Mouse (Mus musculus): ENCODE data around the gene Gpc6. TPM values are rescaled to one million over a fixed set of nuclear protein-coding genes. Genes with fewer than 3 reads are reported as not detected.
A peak's percentile ranks its signal among the peaks of the same experiment; 100 is the strongest.

The Gpc6 gene
- total RNA-seq, 2 experiments from 2014 or later: 11.7 to 12.7 TPM

DNA sequence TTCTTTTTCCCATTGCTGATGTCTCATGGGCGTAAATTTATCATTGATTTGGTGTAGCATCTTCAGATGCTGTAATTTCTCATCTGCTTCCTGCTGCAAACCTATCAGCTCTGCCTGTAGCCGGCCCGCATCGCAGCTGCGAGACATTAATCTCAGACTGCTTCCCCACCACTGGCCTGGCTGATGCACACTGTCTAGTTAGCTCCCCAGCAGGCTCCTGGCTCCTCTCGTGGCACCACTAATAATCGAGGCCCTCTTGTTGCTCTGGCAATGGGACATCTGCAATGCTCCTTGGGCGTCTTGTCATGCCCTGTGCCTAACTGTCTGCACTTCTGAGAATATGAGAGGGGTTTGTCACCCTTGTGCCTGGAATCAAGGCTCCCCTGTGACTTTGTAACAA is 906.2 kb downstream of the Gpc6 start:
- DNase-seq (ENCODE audit: extremely low spot score in 1 of 2, low spot score in 1 of 2): no peak

DNA sequence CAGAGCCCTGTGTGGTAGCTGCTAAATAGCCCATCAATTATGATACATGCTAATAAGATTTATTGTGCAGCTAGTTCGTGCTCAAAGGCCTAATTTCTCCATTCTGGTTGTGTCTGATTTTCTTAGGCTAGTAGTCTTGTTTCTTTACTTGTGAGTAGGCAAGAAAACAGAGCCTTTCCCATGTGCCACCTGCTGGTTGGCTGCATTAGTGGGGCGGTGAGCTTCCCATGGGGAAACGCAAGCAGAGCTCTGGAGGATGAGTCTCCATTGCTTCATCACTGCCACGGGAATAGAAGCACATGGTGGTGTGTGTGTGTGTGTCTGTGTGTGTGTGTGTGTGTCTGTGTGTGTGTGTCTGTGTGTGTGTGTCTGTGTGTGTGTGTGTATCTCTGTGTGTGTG is 906.6 kb downstream of the Gpc6 start:
- peak in 1 of 2 experiments; percentile 48 for DNase-seq (ENCODE audit: extremely low spot score in 1 of 2, low spot score in 1 of 2)

DNA sequence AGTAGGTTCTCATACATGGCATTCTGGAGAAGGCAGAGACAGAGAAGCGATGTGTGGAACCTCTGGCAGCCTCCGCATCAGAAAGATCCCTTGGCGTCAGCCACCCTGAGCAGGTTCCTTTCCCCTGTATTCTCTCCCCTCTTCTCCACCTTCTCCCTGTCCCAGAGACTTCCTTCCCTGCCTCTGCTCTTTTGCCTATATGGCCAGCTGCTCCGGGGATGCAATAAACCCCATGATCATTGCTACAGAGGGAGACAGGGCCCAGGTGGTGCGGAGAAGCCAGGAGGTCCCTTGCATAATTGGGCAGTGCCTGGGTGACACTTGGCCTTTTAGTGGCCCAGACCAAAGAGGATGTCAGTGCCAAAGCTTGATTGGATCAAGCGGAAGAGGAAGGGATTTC is 910.4 kb downstream of the Gpc6 start:
- no peak for DNase-seq (ENCODE audit: extremely low spot score in 1 of 2, low spot score in 1 of 2)

DNA sequence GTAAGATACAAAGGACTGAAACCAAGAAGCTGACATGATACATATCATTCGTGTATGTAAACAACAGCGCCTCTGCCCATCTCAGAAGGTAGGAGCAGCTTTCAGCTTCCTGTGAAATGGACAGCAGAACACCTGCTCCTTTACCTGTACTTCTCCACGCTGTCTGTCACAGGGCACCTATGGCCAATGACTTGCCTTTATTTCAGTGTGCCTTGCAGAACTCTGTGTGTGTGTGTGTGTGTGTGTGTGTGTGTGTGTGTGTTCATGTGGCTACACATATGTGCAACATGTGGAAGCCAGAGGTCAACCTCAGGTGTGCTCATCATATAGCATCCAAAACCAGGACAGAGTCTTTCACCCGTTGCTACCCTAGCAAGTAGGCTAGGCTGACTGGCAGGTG is 911.9 kb downstream of the Gpc6 start:
- DNase-seq (ENCODE audit: extremely low spot score in 1 of 2, low spot score in 1 of 2): no peak

DNA sequence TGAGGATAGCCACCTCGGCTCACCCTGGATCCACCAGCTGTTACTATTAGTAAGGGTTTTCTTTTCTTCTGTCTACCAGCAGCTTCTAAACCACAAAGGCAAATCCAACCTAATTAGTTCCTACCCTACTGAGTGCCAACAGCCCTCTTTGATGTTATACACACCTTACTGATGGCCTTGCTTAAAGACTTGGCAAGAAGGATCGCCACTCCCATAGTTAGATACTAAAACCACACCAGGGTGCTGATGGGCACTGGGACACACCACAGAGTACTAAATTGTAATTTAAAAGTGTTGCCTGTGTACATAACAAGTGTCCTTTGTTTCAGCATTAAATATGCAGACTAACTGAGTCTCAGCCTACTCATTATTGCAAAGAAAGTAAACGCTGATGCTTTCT is 912.6 kb downstream of the Gpc6 start:
- DNase-seq (ENCODE audit: extremely low spot score in 1 of 2, low spot score in 1 of 2): no peak

DNA sequence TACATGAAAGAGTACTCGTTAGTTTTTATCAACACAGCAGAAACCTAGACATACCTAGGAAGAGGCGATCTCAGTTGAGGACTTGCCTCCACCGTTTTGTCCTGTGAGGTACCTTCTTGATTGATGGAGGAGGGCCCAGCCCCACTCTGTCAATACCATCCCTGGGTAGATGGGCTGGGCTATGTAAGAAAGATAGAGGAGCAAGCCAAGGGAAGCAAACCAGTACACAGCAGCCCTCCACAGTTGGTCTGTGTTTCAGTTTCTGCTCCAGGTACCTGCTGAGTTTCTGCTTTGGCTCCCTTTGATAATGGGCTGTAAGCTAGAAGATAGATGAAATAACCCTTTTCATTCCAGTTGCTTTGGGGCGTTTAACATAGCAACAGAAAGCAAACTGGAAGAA is 916.1 kb downstream of the Gpc6 start:
- DNase-seq (ENCODE audit: extremely low spot score in 1 of 2, low spot score in 1 of 2): no peak

DNA sequence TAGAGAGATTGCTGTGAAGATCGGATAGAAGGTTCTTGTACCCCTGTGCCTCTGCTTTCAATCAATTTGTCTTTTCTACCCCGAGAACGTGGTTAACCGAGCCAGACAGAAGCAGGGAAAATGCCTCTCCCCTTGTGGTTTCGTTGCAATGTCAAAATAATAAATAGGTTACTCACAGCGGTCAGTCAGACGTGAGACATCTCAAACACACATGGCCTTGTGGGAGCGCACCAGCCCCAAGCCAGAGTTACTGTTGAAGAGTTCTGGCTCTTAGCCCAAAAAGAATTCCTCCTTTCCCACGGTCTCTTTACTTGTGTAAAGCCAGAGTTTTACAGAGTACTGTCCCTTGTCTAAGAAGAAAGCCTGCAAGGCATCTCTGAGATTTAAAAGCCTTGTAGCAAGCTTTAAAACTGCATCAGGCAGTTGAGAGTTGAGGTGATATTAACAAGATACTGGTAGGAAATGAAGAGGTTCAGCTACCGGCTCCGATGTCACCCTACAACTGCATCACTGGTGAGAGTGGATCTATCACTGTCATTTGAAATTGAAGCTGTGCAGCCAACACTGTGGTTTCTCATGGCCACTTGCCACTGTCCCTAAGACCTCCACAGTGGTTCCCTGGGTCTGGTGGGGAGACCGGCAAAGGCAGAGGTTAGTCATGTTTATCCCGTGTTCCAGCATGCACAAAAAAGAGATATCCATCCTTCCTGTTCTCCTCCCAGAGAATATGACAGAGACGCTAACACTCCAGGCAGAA is 916.9 kb downstream of the Gpc6 start:
- no peak for DNase-seq (ENCODE audit: extremely low spot score in 1 of 2, low spot score in 1 of 2)

DNA sequence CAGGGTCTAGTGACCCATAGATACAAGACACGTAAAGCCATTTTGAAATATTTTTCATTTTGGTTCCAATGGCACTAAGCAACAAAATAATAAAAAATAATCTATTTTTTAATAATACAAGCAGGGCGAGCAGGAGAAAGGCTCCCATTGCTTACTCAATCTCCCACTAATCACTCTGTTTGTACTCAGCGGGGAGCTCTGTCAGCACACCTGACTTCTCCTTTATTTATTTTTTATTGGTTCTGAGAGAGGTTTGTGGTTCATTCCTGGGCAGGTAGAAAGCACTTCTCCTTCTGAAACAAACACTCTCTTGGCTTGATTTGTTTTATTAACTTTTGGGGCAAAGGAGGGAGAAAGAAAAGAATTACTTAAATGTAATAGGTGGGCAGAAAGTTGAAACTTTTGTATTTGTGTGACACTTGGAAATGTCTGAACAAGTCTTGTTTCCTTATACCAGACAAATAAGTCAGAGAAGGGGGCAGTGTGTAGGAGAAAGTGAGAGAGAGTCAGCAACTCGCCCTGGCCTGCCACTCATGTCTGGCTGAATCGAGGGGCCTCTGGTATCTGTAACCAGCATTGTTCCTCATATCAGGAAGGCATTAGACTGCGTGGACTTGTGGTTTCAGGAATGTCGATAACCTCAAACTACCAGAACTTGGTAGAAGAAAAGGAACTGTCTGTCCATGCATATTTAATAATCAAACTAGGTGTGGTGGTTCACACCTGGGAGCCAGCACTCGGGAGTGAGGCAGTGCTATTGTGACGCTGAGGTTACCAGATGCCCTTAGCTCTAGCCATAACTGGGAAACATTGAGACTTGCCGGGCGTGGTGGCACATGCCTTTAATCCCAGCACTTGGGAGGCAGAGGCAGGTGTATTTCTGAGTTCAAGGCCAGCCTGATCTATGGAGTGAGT is 924.7 kb downstream of the Gpc6 start:
- DNase-seq (ENCODE audit: extremely low spot score in 1 of 2, low spot score in 1 of 2): no peak

DNA sequence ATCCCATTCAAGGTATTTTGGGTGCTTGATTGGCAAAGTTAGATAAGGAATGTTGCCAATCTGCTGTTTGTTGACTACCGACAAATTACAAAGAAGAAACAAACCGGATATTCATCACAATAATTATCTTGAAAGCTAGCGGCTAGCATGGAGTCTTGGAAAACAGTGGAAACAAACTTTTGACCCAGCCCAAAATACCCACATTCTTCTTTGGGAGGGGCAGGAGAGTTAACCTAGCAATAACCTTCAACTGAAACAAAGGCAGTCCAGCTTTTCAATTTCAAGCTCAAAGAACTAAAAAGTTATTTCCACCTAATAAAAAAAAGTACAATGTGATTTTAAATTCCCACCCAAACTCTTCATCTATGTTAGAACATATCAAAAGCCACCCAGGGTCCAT is 927.2 kb downstream of the Gpc6 start:
- no peak for DNase-seq (ENCODE audit: extremely low spot score in 1 of 2, low spot score in 1 of 2)

DNA sequence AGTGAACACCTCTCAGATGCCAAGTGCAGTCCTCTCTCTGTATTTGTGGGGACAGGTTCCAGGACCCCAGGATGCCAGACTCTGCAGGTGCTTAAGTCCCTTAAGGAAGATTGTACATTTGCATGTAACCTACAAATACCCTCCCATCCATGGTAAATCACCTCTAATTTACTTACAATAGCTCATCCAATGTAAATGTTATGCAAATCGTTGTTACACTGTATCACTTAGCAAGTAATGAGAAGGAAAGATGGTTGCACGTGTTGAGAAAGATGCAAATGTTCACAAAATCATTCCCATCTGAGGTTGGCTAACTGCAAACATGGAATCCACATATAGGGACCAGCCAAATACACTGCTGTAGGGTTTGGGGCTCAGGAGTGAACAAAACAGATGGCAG is 927.7 kb downstream of the Gpc6 start:
- no peak for DNase-seq (ENCODE audit: extremely low spot score in 1 of 2, low spot score in 1 of 2)

DNA sequence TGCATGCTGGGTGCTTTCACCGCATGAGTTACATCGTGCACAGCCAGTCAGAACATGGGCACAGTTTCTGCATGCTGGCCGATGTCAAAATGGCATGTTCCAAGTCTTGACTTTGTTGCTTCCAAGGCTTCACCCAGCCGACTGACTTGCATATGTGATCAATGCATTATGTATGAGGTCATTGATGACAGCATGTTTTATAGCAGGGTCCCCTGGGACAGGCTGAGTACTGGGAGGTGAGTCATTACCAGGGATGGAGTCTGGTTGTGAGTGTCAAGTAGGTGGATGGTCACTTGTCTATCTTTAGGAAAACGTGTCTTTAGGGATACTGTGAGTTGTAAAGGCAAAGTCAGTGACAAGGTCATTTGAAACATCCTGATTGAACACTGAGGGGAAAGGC is 929.4 kb downstream of the Gpc6 start:
- no peak for DNase-seq (ENCODE audit: extremely low spot score in 1 of 2, low spot score in 1 of 2)

DNA sequence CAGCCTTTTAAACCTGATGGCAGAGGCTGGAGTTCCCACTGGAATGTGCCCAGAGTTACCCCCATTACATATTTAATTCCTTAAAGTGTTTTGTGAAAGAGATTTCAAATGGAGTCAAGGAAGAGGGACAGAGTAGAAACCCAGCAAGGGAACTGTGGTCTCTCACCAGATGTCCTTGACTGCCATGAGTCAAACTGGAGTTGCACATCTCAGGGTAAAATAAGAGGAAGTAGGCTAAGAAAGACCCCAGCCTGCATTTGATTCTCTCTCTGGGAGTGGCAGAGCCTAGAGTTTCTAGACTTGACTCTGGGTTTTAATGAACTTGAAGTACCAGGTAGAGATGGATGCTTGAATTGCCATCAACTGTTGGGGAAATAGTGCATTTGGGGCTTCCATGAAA is 946.2 kb downstream of the Gpc6 start:
- no peak for DNase-seq (ENCODE audit: extremely low spot score in 1 of 2, low spot score in 1 of 2)

DNA sequence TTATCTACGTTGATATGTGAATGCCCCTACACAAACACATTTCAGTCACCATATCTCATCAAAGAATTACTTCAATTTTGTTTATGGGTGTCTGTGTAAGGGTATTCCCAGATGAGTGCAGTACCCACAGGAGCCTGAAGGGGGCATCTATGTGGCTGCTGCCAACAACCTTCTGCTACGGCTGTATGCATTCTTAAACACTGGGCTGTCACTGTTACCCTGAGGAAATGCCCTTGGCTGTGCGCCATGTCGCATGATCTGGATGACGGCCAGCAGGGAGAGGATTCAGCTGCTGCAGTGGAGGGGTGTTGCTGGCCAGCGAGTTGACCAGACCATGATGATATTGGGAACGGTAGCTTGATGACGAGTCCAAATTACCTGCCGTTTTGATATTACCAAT is 954.2 kb downstream of the Gpc6 start:
- no peak for DNase-seq (ENCODE audit: extremely low spot score in 1 of 2, low spot score in 1 of 2)

DNA sequence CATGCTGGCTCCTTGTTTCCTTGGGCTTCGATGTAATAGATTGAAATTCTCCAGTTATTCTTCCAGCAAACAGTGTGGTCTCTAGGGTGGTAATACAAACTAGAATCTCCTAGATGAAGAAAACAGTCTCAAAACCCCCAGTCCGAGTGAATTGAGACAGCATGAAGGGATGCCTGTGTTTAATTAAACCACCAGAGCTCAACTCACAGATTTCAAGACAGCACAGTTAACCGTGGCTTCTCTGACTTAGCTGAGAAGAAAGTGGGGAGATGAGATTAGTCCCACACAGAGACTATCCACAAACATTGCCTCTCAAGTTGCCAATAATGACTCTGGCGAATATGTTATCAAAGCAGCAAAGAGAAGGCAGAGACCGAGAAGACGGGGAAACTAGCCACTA is 956.0 kb downstream of the Gpc6 start:
- no peak for DNase-seq (ENCODE audit: extremely low spot score in 1 of 2, low spot score in 1 of 2)

DNA sequence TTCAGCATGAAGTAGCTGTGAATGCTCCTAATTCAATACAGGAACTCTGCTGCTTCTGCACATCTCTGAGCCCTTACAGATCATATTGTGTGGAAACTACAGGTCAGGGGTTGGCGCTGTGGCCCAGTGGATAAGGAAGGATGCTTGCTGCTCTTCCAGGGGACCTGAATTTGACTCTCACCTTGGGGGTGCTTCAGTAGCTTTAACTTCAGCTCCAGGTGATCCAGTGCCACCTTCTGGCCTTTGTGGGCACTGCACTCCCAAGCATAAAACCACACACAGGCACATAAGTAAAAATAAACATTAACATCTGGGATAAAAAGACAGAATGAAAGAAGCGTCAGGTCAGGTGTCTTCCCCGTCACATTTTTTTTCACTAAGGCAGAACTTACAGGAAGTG is 957.1 kb downstream of the Gpc6 start:
- peak; percentile 35 to 68 for DNase-seq (ENCODE audit: extremely low spot score in 1 of 2, low spot score in 1 of 2)

DNA sequence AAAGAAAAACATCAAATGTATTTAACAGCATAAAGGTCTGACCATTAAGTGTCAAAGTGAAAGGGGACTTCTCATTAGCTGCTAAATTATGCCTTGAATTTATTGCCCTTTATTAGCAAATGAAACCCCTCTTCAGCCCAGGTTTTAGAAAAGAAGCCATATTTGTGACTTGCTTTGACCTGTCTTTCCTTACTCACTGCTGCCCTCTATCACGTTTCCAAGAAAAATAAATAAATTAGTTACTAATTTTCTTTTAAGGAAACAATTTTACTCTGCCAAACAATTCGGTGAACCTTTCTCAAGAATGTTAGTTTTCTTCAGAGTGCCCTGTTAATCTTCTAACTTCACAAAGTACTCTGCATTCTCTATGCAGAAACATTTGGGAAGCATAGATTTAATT is 964.5 kb downstream of the Gpc6 start:
- no peak for DNase-seq (ENCODE audit: extremely low spot score in 1 of 2, low spot score in 1 of 2)

DNA sequence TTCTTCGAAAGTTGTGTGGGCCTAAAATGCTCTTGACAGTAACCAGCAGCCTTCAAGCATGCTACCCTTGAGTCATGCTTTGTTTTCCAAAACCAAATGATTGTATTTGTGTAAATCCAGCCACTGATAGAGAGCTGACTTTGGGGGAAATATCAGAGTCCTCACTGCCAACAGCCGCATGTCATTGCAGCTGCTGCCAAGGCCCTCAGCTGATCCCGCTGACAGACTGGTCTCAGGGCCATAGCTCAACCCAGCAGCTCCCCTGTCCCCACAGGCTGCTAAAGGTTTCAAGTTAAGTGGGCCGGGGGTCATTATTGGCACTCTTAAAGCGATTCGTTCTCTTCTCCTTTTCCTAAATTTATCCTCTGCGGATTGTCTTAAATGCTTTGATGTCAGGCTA is 966.3 kb downstream of the Gpc6 start:
- no peak for DNase-seq (ENCODE audit: extremely low spot score in 1 of 2, low spot score in 1 of 2)

DNA sequence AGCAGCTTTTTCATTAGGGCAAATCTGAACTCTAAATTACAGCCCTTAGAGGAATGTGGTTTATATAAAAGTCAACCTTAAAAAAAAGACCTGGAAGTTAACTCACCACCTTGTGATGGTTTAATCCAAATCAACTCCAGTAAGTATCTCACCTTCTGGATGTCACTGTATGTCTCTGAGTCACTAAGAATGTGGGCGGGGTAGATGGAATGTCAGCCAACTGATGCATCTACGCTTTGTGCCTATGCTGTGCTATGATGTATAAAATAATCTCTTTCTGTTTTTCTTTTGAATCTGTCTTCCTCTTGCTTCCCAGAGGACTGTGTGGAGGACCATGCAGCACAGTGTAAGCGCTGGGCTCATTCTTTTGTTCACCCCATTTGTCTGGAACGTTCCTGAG is 966.9 kb downstream of the Gpc6 start:
- no peak for DNase-seq (ENCODE audit: extremely low spot score in 1 of 2, low spot score in 1 of 2)

DNA sequence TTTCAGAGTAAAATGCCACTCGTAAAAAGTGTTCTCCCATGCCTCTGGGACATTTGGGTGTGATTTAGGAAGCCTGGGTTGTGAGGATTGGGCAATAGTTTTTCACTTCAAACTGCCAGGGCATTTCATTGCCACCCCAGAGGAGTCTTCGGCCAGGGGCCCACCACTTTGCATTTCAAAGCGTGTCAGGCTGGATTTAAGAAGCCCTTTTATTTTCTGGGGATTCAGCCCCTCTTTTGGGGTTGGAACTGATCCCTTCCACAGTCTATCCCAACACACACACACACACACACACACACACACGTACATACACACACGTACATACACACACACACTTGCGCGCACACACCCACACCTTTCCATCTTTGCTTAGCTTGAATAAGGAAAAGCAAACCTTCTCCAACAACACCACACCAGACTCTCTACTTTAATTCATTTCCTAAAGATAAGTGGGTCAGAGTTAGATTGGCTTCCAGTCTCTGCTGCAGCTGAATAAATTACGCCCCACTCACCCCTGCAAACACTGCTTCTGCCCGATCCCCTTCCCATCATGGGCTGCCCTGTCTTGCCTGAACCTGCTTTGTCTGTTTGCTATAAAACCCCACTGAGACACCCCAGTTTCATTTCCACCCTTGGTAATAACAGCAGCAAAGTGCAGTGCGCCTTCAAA is 969.9 kb downstream of the Gpc6 start:
- DNase-seq (ENCODE audit: extremely low spot score in 1 of 2, low spot score in 1 of 2): no peak

DNA sequence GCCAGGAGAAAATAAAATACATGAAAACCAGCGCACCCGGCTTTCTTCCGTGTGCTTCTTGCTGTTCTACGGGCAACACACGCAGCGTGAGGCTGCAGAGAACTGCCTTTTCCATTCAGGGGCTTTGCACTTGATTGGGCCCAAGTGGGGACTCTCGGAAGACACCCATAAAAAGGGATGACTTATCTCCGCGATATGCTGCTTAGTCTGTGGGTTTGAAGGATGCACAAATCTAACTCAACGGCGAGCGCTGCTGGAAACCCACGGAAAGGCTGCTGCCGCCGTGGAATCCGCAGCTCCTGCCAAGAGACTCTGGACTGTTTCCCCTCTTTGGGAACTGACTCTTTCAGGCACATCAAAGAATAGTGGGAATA is 970.4 kb downstream of the Gpc6 start:
- peak; percentile 27 to 39 for DNase-seq (ENCODE audit: extremely low spot score in 1 of 2, low spot score in 1 of 2)

DNA sequence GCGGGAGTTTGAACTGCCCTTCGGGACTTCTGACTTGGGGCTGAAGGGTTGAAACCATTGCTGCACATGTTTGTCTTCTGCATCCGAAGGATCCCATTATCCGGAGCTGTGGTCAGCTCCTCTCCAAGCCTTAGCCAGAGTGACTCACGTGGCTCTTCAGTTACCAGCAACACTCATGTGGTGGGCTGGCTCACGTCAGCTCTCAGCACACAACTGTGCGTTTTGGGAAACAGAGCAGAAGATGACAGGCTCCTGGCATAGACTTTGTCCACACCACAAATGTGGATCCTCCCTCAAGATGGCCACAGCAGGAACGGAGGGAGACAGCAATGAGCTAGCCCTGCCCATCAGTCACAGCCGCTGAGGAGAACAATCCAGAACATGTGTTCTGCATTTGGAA is 979.2 kb downstream of the Gpc6 start:
- no peak for DNase-seq (ENCODE audit: extremely low spot score in 1 of 2, low spot score in 1 of 2)

Measured in layer of hippocampus, postnatal 25 days (tissue).